Mouse (Mus musculus): ENCODE measurements at regions not wholly inside any gene's neighbourhood (a gene's known extent, or its start where the extent isn't known, plus 50 kb on each side); places are given as distances from the start of the nearest gene placed in this dataset.

DNA sequence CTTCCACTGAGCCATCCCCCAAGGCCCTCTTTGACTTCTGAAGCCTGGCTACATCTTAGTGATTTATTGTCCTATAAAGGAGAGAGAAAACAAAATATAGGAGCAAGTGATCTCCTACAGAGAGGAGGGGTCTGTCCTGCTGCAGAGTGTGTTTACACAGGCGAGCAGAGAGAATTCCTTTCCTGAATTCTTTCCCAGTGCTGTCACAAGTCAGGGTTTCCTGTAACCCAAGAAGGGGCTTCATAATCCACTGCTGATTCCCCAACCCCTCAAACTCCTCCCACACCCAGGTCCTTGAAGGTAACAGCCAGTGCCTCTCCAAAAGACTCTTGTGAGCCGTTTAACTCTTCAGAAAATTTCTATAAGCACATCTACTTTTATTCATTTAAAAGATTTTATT lies 66.8 kb upstream of the Tpm1 start:
- DNase-seq: peak; percentile 82

DNA sequence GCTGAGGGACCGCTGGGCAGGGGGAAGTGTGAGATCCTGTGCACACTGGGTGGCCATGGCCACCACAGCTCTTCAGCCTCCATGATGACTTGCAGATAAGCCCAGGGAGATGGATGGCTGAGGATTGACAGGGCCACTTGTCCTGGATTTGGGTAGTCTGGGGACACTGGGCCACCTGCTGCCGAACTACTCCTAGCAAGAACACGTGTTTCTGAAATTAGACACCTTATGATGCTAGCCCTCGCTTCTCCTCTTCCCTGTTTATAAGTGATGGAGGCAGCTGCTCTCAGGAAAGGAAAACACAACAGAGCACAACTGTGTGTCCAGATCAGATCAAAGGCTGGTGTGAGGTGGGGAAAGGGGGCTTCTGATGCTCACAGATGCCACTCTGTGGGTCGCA lies 64.9 kb upstream of the Tpm1 start:
- no peak for DNase-seq

DNA sequence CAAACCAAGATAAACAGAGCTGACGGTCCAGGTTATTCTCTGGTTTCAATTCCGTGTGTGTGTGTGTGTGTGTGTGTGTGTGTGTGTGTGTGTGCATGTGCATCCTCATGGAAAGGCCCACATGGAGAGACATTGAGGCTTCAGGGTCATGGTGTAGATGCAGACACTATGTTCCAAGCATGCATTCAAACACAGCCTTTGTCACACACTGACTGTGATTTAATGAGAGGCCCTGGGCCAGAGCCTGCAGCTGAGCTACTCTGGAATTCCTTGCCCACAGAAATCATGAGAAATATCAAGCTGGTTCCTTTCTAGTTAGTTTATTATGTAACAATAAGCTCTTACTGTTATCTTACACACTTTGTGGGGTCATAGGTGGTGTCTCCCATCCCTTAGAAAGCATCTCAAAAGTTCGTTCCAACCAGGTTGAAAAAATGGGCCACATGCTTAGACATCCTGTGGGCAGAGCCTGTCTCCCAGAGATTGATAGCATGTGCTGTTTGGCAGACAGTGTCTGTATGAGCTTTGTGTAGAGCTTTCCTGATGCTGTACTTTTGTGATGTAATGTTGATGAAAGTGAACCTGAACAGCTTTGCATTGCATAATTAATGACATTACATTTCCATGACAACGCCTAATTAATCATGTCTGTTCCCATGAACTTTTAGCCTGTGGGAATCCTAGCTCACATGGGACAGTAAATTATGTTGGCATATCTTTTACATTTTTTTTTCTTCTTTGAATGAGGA lies 62.8 kb upstream of the Tpm1 start:
- peak; percentile 51 for DNase-seq

DNA sequence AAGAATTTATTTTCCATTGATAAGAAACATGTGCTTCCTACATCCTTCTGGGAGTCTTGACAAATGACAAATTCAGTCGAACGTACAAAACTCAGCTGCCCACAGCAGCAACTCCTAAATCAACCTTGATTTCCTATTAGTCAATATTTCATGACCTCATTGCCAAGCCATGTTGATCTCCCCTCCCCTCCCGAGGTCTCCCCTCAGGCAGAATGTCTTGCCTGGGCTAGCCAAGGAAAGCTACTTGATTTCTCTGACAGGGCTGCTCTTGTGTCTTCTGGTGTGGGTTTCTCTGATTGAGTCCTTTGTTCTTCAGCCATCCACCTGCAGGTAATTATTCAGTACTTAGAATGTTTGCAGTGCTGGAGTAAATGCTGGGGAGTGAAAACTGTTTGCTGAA lies 58.7 kb upstream of the Tpm1 start:
- DNase-seq: peak; percentile 58

DNA sequence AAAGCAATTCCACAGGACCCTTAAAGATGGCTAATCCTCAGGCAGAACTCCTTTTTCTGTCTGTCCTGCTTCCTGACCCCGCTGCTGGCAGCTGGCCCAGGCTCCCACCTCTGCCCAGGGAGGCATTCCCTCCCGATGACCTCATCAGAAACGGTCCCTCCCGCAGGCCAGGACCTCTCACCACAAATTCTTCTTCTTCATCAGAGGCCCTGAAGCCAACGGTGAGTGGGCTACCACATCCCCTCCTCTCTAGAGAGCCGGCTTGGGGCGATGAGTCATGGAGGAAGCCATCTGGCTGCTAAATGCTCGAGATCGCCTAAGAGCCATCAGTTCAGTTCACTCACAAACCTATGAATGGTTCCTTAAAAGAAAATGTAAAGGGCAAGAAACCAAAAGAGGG lies 56.7 kb upstream of the Tpm1 start:
- peak; percentile 59 for DNase-seq

DNA sequence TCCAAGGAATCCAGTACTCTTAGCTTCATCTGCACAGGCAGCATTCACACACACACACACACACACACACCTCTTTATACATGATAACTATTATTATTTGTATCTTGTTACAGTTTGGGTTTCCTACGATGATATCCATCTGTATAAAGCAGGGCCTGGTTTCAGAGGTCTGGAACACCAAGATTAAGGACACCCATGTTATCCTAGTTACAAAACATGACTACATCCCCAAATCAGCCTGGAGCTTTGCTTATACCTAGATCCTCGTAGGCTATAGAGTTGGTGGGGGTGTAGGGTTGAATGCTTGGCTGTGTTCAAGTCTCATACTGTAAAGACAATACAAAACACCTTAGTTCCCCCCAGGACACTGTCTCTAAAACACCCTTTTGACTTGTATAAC lies 56.0 kb upstream of the Tpm1 start:
- DNase-seq: no peak

DNA sequence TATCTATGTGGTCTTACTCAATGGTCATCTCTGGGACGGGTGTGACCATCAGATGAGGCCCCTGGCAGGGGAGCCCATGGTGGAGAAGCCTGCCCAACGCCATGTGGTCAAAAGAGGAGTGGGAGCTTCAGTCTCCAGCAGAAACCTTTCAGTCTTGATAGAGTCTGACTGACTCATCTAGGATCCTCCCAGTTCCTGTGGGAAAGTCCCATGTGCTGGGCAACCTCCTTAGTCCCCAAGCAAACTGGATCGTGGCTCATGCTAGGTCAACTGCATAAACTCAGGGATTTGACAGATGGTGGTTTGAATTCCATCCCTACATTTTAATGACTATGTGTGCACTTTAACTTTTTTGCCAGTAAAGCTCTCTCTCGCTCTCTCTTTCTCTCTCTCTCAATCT lies 55.4 kb upstream of the Tpm1 start:
- DNase-seq: no peak

DNA sequence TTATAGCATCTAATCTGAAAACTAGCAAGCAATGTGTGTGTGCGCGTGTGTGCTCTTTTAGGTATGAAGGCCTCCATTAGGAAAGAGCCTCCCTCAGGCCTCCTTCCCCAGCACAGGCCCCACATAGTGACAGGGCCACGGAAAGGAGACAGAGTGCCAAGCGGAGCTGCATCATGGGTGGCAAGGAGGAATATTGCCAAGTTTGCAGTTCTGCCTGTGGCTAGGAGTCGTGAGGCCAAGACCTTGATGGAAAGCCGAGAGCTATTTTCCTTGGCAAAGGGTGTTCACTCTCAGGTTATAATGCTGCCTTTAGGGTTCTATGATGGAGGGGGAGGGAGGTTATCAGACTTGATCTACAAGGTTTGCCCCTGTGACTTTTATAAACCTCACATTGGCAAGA lies 53.4 kb upstream of the Tpm1 start:
- DNase-seq: no peak

DNA sequence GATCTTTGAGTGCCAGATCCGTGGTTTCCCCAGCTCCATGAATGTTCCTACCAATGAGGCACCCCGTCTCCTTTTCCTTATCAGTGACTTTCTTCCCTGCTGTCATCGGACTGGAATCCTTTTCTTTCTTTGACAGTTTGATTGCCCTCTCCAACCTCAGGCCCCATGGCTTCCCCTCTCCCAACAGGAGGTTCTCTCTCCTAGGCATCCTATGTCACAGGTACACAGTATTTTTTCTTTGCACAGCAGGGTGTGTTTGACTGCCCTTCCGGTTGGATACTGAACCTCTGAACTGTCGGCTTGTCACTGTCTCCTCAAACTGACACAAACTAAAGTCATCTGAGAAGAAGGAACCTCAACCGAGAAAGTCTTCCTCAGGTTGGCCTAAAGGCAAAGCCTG lies 50.3 kb upstream of the Tpm1 start:
- no peak for DNase-seq
